Mouse (Mus musculus) left cerebral cortex, adult 11 months (tissue): ENCODE results near the gene D630003M21Rik.
A peak's percentile ranks its signal among the peaks of the same experiment; 100 is the strongest.

Experiments
- DNase-seq: peaks from one replicate; pipeline ENCODE4 v3.0.0; 2022; ENCODE audit warnings: low spot score

The D630003M21Rik gene

GRCm38 (mm10) chr2:158166628-158167027, 62.4 kb downstream of the D630003M21Rik start:
- DNase-seq, result no peak

- DNase-seq, result no peak
These were observed 63.2 kb downstream of the D630003M21Rik start for GRCm38 (mm10) chr2:158165776-158166175.

- DNase-seq, result no peak
These were observed 66.0 kb downstream of the D630003M21Rik start for GRCm38 (mm10) chr2:158163034-158163433.

GRCm38 (mm10) chr2:158161761-158162160, 67.3 kb downstream of the D630003M21Rik start:
- DNase-seq, result no peak

- DNase-seq, result no peak
These were observed 69.4 kb downstream of the D630003M21Rik start for GRCm38 (mm10) chr2:158159376-158160235.

- DNase-seq, result no peak
These were observed 71.4 kb downstream of the D630003M21Rik start for GRCm38 (mm10) chr2:158157654-158158053.

GRCm38 (mm10) chr2:158156487-158156886, 72.5 kb downstream of the D630003M21Rik start:
- no peak for DNase-seq

GRCm38 (mm10) chr2:158155615-158156014, 73.4 kb downstream of the D630003M21Rik start:
- DNase-seq, result no peak

- no peak for DNase-seq
These were observed 73.9 kb downstream of the D630003M21Rik start for GRCm38 (mm10) chr2:158155101-158155500.

GRCm38 (mm10) chr2:158154641-158155040, 74.4 kb downstream of the D630003M21Rik start:
- DNase-seq, result no peak

GRCm38 (mm10) chr2:158153728-158154343, 75.2 kb downstream of the D630003M21Rik start:
- DNase-seq, result no peak

GRCm38 (mm10) chr2:158152685-158153309, 76.2 kb downstream of the D630003M21Rik start:
- no peak for DNase-seq

- no peak for DNase-seq
These were observed 77.9 kb downstream of the D630003M21Rik start for GRCm38 (mm10) chr2:158151077-158151476.

- no peak for DNase-seq
These were observed 82.1 kb downstream of the D630003M21Rik start for GRCm38 (mm10) chr2:158146971-158147370.

- peak; percentile 29 for DNase-seq
These were observed 82.8 kb downstream of the D630003M21Rik start, which contains the start of gene Tgm2 for GRCm38 (mm10) chr2:158146223-158146622. Gene Tgm2 (minus strand): TSS chr2:158146436.

- DNase-seq, result no peak
These were observed 83.4 kb downstream of the D630003M21Rik start for GRCm38 (mm10) chr2:158145528-158146065.

- DNase-seq, result no peak
These were observed 84.1 kb downstream of the D630003M21Rik start for GRCm38 (mm10) chr2:158144750-158145527.

GRCm38 (mm10) chr2:158144263-158144662, 84.8 kb downstream of the D630003M21Rik start:
- DNase-seq, result no peak

GRCm38 (mm10) chr2:158143816-158144215, 85.2 kb downstream of the D630003M21Rik start:
- no peak for DNase-seq

GRCm38 (mm10) chr2:158142981-158143380, 86.0 kb downstream of the D630003M21Rik start:
- no peak for DNase-seq

GRCm38 (mm10) chr2:158141690-158142440, 87.2 kb downstream of the D630003M21Rik start:
- DNase-seq, result no peak
